Mouse (Mus musculus) left cerebral cortex, adult 8-10 months (tissue): ENCODE measurements around the gene Tubg1. TPM values are rescaled to one million over a fixed set of nuclear protein-coding genes. Genes with fewer than 3 reads are reported as not detected.

Source experiments
- DNase-seq, 2 experiments: peaks; one replicate each; pipeline ENCODE4 v3.0.0; 2022; ENCODE audit warnings: low spot score in 2 of 2
- total RNA-seq, 4 experiments: library from RNA; stranded (reverse); gene quantifications; 2 replicates each; pipeline ENCODE4 v1.2.4; 2022

Tubg1 gene
- total RNA-seq, 4 experiments from 2014 or later = 47.1 to 49.2 (median 47.9) TPM

GRCm38 (mm10) chr11:101164677-101165580, 45.2 kb downstream of the Tubg1 start:
- no peak for DNase-seq

GRCm38 (mm10) chr11:101166357-101166756, 46.6 kb downstream of the Tubg1 start:
- peak in 1 of 2 experiments; percentile 6 for DNase-seq

- peak in 1 of 2 experiments; percentile 10 for DNase-seq
These were observed 47.6 kb downstream of the Tubg1 start for GRCm38 (mm10) chr11:101167211-101167962.

GRCm38 (mm10) chr11:101167963-101168300, 48.2 kb downstream of the Tubg1 start:
- peak in 1 of 2 experiments; percentile 9 for DNase-seq

GRCm38 (mm10) chr11:101168301-101168980, 48.7 kb downstream of the Tubg1 start:
- DNase-seq = no peak

- DNase-seq = no peak
These were observed 49.8 kb downstream of the Tubg1 start for GRCm38 (mm10) chr11:101169301-101170107.

GRCm38 (mm10) chr11:101170354-101170810, 50.6 kb downstream of the Tubg1 start, which contains the start of gene Cntnap1:
Cntnap1 (plus strand) TSS chr11:101170523.
- no peak for DNase-seq

GRCm38 (mm10) chr11:101170811-101171610, 51.3 kb downstream of the Tubg1 start, which contains the start of gene Plekhh3:
Plekhh3 (minus strand) TSS chr11:101171351.
- peak; percentile 72 to 97 for DNase-seq

- DNase-seq = peak in 1 of 2 experiments; percentile 63
These were observed 52.1 kb downstream of the Tubg1 start for GRCm38 (mm10) chr11:101171721-101172433.

- DNase-seq = no peak
These were observed 52.7 kb downstream of the Tubg1 start for GRCm38 (mm10) chr11:101172434-101172815.

GRCm38 (mm10) chr11:101173112-101173511, 53.4 kb downstream of the Tubg1 start:
- no peak for DNase-seq

- DNase-seq = no peak
These were observed 54.1 kb downstream of the Tubg1 start for GRCm38 (mm10) chr11:101173631-101174388.

GRCm38 (mm10) chr11:101174389-101174745, 54.6 kb downstream of the Tubg1 start:
- DNase-seq = no peak

- DNase-seq = no peak
These were observed 55.3 kb downstream of the Tubg1 start, which contains the start of gene Ccr10 for GRCm38 (mm10) chr11:101174851-101175628. Ccr10 (minus strand) TSS chr11:101175443.

- no peak for DNase-seq
These were observed 55.9 kb downstream of the Tubg1 start for GRCm38 (mm10) chr11:101175636-101176116.
